Mouse (Mus musculus) hindbrain, embryonic 13.5 days (tissue): ENCODE results near the gene Trim80. TPM values are rescaled to one million over a fixed set of nuclear protein-coding genes. Genes with fewer than 3 reads are reported as not detected.

ENCODE experiments used
- ATAC-seq: fragments of 200-750 bp; cut with Nextera tagmentation; 2 replicates; pipeline ENCODE4 v1.8.0; 2017; ENCODE audit warnings: moderate TSS enrichment; ENCODE audit not compliant: low FRiP score
- H3K27ac ChIP-seq: fragments of 300-500 bp; sonication (generic); 2 replicates; pipeline ENCODE4 v1.5.1; 2015; ENCODE audit warnings: inconsistent platforms, mild to moderate bottlenecking, moderate library complexity
- H3K27me3 ChIP-seq: fragments of 300-500 bp; sonication (generic); 2 replicates; pipeline ENCODE4 v1.6.1; 2015; ENCODE audit warnings: mild to moderate bottlenecking, inconsistent platforms
- H3K36me3 ChIP-seq: fragments of 300-500 bp; sonication (generic); 2 replicates; pipeline ENCODE4 v1.6.1; 2015; ENCODE audit warnings: mild to moderate bottlenecking, inconsistent platforms
- H3K4me1 ChIP-seq: fragments of 300-500 bp; sonication (generic); replicated peaks from 2 replicates; pipeline ENCODE4 v1.6.1; 2015; ENCODE audit warnings: inconsistent platforms
- H3K4me2 ChIP-seq: fragments of 300-500 bp; sonication (generic); 2 replicates; pipeline ENCODE4 v1.6.1; 2015; ENCODE audit warnings: inconsistent platforms, mild to moderate bottlenecking, moderate library complexity
- H3K4me3 ChIP-seq: fragments of 300-500 bp; sonication (generic); 2 replicates; pipeline ENCODE4 v1.5.1; 2015; ENCODE audit warnings: mild to moderate bottlenecking, inconsistent platforms
- H3K9ac ChIP-seq: fragments of 300-500 bp; sonication (generic); 2 replicates; pipeline ENCODE4 v1.6.1; 2015; ENCODE audit warnings: mild to moderate bottlenecking, inconsistent platforms
- H3K9me3 ChIP-seq: fragments of 300-500 bp; sonication (generic); 2 replicates; pipeline ENCODE4 v1.6.1; 2016; ENCODE audit warnings: inconsistent platforms
- WGBS: fragments of 180-500 bp; shearing (Covaris S2); methylation state at CpG from one replicate; pipeline ENCODE4 v1.1.7; 2015; 5-methylcytosine and 5-hydroxymethylcytosine counted together
- polyA plus RNA-seq: library from polyadenylated mRNA; unstranded; fragments of >200 nt; fragmentation: Nextera tagmentation; extraction: Ambion mirVana; gene quantifications from 2 replicates; pipeline ENCODE4 v1.2.1, GENCODE M21; 2015

Gene Trim80
- polyA plus RNA-seq, 1 experiment from 2014 or later: not detected

DNA sequence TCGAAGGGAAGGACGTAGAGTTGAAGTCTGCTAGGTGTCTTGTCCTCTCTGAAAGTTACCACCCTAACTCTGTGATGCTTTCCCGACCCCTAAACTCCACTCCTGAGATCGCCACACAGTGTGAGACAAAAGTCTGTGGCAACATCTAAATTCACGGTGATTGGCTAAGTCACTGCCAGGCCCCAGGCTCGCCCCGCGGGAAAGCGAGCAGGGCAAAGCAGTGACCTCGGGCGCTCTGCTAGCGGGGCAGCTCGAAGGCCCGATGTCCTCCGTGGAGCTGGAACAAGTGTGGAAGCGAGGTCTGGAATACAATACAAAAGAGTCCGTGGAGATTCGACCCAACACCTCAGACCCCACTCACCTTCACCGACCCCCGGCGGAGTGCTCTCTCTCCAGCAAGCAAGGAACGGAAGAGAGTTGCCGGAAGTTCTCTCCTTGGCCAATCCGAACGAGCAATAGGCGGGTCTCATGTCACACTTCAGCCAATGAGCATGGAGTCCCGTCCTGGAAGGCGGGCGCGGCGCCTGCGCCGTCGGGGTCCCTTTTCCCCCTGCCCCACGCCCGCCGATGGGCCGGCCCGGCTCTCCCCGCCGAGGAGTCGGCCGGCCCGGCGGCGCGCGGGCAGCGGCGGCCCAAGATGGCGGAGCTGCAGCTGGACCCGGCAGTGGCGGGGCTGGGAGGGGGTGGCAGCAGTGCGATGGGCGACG lies 20.7 kb upstream of the Trim80 start, which contains the start of the genes Atp5h and Kctd2:
Atp5h (minus strand) TSS at position 432 of the 707 bp plus-strand sequence.
Kctd2 (plus strand) TSS at position 598 of the 707 bp plus-strand sequence.
- H3K4me3 ChIP-seq: peak within 1 kb of the TSS; percentile 90
- no peaks in the 10 kb centered on the region for H3K9me3 ChIP-seq
- peaks cover 44% of the 10 kb centered on the region for H3K4me1 ChIP-seq
- peak within 1 kb of the TSS; percentile 92 for H3K27ac ChIP-seq
- ATAC-seq: peak; percentile 97
- H3K4me2 ChIP-seq: peak within 1 kb of the TSS; percentile 99
- H3K36me3 ChIP-seq: peaks cover 41% of the 10 kb centered on the region
- WGBS: under 1% methylated on average over 55 of the region's 56 CpGs
- H3K9ac ChIP-seq: peak within 1 kb of the TSS; percentile 96
- H3K27me3 ChIP-seq: no peaks in the 10 kb centered on the region

DNA sequence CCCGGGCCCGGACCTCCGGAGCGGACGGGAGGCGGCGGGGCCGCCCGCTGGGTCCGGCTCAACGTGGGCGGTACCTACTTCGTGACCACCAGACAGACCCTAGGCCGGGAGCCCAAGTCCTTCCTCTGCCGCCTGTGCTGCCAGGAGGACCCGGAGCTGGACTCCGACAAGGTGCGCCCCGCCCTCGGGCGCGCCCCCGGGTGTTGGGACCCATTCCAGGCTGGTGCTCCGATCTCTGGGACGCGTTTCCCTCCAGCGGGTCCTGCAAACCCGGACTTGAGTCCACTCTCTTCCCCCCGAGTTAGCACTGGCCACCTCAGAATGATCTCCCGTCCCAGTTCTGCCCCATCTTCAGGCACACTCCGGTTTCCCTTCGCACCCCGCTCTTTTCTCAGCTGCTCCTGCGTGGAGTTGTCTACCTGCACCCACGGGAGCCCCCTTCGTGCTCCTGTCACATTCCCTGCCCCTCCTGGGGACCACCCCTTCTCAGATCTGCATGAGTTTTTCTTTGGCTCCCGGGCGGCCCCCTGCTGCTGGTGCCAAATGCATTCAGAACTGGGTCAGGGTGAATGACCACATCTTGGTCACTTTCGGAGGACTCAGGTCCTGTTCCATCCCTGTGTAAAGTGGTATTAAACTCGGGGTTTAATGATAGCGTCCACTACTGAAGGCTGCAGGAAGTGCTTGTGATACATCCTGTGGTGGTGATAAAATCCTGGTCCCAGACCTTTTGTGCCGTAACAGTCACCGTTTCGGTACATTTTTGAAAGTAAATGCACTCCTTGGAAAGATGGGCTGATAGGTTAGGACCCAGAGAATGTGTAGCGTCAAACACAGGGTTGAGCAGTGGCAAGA lies 19.8 kb upstream of the Trim80 start:
- no peaks in the 10 kb centered on the region for H3K9me3 ChIP-seq
- peak overlapping the region; percentile 99 for H3K4me2 ChIP-seq
- peak overlapping the region; percentile 96 for H3K9ac ChIP-seq
- WGBS: 2% methylated on average over 42 of the region's 45 CpGs
- H3K27me3 ChIP-seq: no peaks in the 10 kb centered on the region
- H3K36me3 ChIP-seq: peaks cover 42% of the 10 kb centered on the region
- peaks cover 44% of the 10 kb centered on the region for H3K4me1 ChIP-seq
- H3K4me3 ChIP-seq: peak overlapping the region; percentile 90
- peak overlapping the region; percentile 92 for H3K27ac ChIP-seq
- peak; percentile 78 for ATAC-seq

DNA sequence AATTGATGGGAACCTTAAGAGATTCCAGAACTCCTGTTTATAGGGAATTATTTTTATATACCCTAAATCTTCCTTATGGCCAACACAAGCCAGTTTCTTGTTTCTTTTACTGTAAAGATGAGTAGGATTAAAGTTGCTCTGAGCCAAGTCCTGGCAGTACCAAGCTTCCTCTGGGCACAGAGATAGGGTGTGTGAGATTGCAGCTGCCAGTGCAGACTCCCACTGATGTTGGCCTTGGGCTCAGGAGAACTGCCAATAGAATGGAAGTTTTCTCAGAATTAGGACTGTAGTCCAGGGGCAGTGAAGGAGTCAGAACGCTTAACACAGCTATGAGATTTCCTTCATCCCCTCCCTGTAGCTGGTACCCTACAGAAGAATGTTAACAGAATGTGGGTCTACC lies 19.0 kb upstream of the Trim80 start:
- H3K4me1 ChIP-seq: peaks cover 44% of the 10 kb centered on the region
- no peaks in the 10 kb centered on the region for H3K9me3 ChIP-seq
- peak overlapping the region; percentile 96; the same call in 1 of the 2 replicates for H3K9ac ChIP-seq
- H3K4me3 ChIP-seq: peak overlapping the region; percentile 90
- ATAC-seq: no peak
- peak overlapping the region; percentile 99 for H3K4me2 ChIP-seq
- no peak overlapping the region for H3K27ac ChIP-seq
- H3K36me3 ChIP-seq: peaks cover 42% of the 10 kb centered on the region
- H3K27me3 ChIP-seq: no peaks in the 10 kb centered on the region
- WGBS: 55% methylated on average over 1 of the region's 1 CpGs

DNA sequence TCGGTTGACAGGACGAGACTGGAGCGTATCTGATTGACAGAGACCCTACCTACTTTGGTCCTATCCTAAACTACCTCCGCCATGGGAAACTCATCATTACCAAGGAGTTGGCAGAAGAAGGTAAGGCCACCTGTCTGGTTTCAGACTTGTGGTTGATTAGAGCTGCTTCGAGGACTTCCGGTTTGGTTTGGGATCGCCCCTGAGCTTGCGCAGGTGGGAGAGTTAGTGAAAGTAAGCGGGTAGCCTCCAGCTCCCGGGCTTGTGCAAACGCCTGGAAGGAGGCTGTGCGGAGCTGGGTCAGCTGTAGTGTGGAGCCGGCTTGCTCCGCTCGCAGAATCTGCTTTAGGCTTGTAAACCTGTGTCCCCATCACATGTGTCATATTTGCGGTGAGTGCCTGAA lies 18.4 kb upstream of the Trim80 start:
- Histone ChIP-seq H3K9me3 (no peaks in the 10 kb centered on the region), H3K36me3 (peaks cover 42% of the 10 kb centered on the region), H3K27ac (no peak overlapping the region), H3K4me2 (no peak overlapping the region), H3K27me3 (no peaks in the 10 kb centered on the region), H3K4me1 (peaks cover 43% of the 10 kb centered on the region), H3K9ac (no peak overlapping the region), H3K4me3 (no peak overlapping the region)
- ATAC-seq: no peak
- WGBS: 91% methylated on average over 16 of the region's 16 CpGs

DNA sequence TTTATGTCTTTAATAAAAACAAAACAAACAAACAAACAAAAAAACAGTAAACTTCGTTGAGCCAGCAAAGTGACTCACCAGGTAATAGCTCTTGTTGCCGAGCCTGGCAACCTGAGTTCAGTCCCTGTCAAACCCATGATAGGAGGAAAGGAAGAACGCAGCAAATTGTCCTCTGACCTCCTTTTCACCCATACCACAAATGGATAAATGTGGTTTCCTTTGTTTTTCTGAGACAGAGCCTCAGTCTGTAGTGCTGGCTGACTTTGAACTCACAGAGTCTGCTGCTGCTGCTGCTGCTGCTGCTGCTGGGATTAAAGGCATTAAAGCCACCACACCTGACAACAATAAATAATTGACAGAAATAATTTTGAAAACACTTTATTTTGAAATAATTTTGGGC lies 17.3 kb upstream of the Trim80 start:
- Histone ChIP-seq H3K4me3 (no peak overlapping the region), H3K4me2 (no peak overlapping the region), H3K27ac (no peak overlapping the region), H3K9ac (no peak overlapping the region), H3K4me1 (peaks cover 44% of the 10 kb centered on the region), H3K27me3 (no peaks in the 10 kb centered on the region), H3K9me3 (no peaks in the 10 kb centered on the region), H3K36me3 (peaks cover 37% of the 10 kb centered on the region)
- 81% methylated on average over 3 of the region's 3 CpGs for WGBS
- no peak for ATAC-seq

DNA sequence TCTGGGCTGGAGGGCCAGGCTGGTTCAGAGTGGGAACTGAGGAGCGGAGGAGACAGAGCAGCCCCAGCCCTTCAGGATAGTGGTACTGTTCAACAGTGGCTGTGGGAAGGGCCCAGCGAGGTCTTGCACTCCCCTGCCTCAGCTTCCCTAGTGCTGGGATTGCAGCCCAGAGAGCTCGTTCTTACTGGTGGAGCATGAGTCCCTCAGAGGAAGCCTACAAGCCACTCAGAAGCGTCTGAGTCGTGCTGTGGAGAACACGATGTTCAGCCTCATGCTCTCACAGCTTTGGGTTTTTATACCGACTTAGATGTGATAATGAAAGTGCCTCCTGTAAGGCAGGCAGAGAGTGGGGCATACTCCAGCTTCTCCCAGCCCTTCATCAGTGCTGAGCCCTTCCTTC lies 15.7 kb upstream of the Trim80 start:
- no peaks in the 10 kb centered on the region for H3K9me3 ChIP-seq
- 88% methylated on average over 7 of the region's 7 CpGs for WGBS
- no peak for ATAC-seq
- H3K4me3 ChIP-seq: no peak overlapping the region
- no peak overlapping the region for H3K27ac ChIP-seq
- H3K9ac ChIP-seq: no peak overlapping the region
- H3K4me1 ChIP-seq: peaks cover 32% of the 10 kb centered on the region
- no peak overlapping the region for H3K4me2 ChIP-seq
- no peaks in the 10 kb centered on the region for H3K27me3 ChIP-seq
- peaks cover 48% of the 10 kb centered on the region for H3K36me3 ChIP-seq

DNA sequence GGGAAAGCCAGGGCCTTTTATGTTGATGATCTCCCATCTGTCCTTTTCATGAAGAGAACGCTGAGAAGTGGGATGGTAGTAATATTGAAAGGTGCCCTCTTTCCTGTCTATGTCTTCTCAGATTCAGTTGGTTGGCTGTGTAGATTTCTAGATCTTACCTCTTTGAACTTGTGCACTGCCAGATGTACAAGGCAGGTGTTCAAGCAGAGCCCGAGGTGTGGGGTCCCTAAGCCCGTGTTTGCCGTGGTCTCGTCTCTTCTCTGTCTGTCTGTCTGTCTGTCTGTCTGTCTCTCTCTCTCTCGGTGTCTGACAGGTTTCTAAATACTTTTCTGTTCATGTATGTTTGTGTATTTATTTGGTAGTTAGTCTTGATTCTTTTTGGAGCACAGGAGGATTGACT lies 14.7 kb upstream of the Trim80 start:
- Histone ChIP-seq H3K27me3 (no peaks in the 10 kb centered on the region), H3K4me1 (peaks cover 30% of the 10 kb centered on the region), H3K9me3 (no peaks in the 10 kb centered on the region), H3K27ac (no peak overlapping the region), H3K9ac (no peak overlapping the region; the same call in 1 of the 2 replicates), H3K36me3 (peaks cover 58% of the 10 kb centered on the region), H3K4me2 (no peak overlapping the region), H3K4me3 (no peak overlapping the region)
- 94% methylated on average over 6 of the region's 6 CpGs for WGBS
- no peak for ATAC-seq

DNA sequence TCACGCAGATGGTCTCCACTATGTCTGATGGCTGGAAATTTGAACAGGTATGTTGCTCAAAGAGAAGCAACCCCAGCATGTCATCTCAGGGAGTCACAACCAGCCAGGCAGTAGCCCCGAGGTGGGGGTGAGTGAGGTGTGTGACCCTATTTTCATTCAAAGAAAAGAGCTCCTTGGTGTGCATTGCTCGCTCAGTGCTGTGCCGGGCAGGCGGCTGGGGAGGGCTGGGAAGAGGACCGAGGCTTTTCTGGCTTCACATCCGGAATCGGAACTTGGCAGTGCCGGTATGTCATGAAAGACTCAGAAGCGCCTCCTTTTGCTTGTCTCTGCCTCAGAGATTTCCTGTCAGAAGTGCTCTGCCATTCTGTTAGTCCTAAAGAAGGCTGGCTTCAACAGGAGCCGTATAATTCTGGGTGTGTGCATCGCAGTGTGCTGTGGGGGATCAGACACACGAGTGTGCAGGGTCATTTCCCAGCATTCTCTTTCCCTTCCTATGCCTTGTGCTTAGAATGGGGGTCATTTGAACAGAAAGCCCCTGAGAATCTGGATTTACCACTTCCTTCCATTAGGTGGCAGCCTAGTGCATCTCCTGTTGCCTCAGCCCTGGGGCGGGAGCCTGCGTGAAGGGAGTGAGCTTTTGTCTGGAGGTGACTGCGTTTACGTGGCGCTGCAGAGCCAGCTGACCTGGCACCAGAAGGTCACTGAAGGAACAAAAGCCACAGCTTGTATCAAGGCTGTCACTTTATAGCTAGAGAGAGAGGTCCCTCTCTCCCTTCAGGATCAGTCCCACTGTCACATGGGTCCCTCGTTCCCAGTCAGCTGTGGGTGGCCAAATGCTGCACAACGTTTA lies 12.6 kb upstream of the Trim80 start:
- Histone ChIP-seq H3K4me3 (no peak overlapping the region), H3K4me2 (peak overlapping the region; percentile 36), H3K27ac (peak overlapping the region; percentile 63), H3K9ac (peak overlapping the region; percentile 39; the same call in 1 of the 2 replicates), H3K36me3 (peaks cover 78% of the 10 kb centered on the region), H3K9me3 (no peaks in the 10 kb centered on the region), H3K27me3 (no peaks in the 10 kb centered on the region), H3K4me1 (peaks cover 11% of the 10 kb centered on the region)
- 33% methylated on average over 20 of the region's 20 CpGs for WGBS
- peak; percentile 71 for ATAC-seq

DNA sequence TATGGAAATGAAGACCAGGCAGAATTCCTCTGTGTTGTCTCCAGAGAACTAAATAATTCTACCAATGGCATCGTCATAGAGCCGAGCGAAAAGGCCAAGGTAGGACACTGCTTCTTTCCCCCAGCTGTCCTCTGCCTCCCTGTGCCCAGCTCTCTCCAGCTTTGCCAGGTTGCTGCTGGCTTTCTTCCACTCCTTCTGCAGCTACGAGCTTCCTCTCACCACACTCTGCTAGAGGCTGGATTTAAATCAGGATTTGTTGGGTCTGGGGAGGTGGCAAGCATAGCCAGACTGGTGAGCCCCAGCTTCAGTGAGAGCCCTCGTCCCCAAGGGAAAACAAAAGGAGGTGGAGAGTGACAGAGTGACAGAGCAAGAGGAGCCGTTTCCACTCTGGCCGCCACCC lies 11.0 kb upstream of the Trim80 start:
- Histone ChIP-seq H3K4me1 (peaks cover 11% of the 10 kb centered on the region), H3K27me3 (no peaks in the 10 kb centered on the region), H3K9ac (no peak overlapping the region), H3K36me3 (peaks cover 79% of the 10 kb centered on the region), H3K27ac (no peak overlapping the region), H3K4me2 (no peak overlapping the region), H3K9me3 (no peaks in the 10 kb centered on the region), H3K4me3 (no peak overlapping the region)
- 89% methylated on average over 7 of the region's 7 CpGs for WGBS
- no peak for ATAC-seq

DNA sequence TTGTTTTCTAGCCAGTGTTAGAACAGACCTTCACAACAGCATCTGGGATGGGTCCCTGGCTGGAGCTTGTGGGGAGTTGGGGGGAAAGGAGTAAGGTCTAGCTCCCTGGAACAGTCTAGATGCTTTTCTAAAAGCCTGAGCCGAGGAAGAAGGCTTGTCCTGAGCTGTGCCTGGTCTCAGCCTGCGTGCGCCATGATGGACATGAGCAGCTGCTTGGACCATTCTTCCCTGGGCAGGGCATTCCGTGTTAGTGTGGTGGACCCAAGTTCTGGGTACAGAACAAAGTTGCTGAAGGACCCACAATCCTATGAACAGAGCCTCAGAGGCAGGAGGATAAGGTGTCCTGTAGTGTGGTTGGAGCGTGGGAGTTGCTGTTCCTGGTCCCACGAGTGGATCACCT lies 9.8 kb upstream of the Trim80 start:
- Histone ChIP-seq H3K4me2 (no peak overlapping the region), H3K27ac (no peak overlapping the region), H3K36me3 (peaks cover 66% of the 10 kb centered on the region), H3K4me1 (peaks cover 16% of the 10 kb centered on the region), H3K9me3 (no peaks in the 10 kb centered on the region), H3K9ac (no peak overlapping the region), H3K27me3 (peaks cover 9% of the 10 kb centered on the region), H3K4me3 (no peak overlapping the region)
- 93% methylated on average over 6 of the region's 6 CpGs for WGBS
- ATAC-seq: no peak

DNA sequence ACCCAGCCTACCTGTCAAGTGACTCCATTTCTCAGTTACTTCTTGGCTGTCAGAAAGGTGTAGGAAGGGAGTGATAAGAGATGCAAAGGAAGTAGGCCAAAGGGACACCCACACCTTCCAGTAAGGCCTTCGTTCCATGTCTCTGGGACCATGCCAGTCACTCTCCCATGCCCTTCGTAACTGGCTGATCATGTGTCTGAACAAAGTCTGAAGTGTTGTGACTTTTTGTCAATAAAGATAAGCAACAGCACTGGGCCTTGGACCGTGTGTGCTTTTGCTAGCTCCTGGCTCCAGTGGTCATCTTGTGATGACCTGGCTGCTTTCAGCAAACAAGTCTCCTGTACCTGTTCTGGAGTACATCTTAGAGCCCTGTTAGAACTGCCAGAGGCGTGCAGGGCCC lies 7.5 kb upstream of the Trim80 start:
- Histone ChIP-seq H3K9ac (no peak overlapping the region), H3K27me3 (peaks cover 9% of the 10 kb centered on the region), H3K36me3 (peaks cover 46% of the 10 kb centered on the region), H3K4me1 (peaks cover 18% of the 10 kb centered on the region), H3K4me3 (no peak overlapping the region), H3K27ac (no peak overlapping the region), H3K4me2 (no peak overlapping the region), H3K9me3 (no peaks in the 10 kb centered on the region)
- WGBS: 86% methylated on average over 4 of the region's 4 CpGs
- ATAC-seq: no peak

DNA sequence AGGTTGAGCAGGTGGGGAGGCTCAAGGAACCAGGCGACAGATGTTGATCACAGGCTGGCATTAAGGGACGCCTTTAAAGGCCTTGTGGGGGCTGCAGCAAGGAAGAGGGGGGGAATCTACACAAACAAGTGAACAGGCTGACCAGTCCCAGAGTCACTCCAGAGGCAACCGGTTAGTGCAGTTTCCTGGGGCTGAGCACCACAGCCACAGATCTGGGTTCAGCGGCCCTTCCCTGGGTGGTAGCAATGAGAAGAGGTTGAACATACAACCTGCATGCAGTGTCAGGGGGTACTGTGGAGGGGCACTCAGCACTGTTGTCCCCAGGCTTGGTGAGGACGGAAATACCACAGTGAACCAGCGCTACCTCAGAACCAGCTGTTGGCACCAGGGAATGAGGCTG lies 7.0 kb upstream of the Trim80 start:
- H3K27me3 ChIP-seq: peaks cover 9% of the 10 kb centered on the region
- no peak overlapping the region for H3K27ac ChIP-seq
- peaks cover 46% of the 10 kb centered on the region for H3K36me3 ChIP-seq
- no peak overlapping the region for H3K4me2 ChIP-seq
- peaks cover 14% of the 10 kb centered on the region for H3K4me1 ChIP-seq
- H3K9me3 ChIP-seq: no peaks in the 10 kb centered on the region
- no peak for ATAC-seq
- no peak overlapping the region for H3K9ac ChIP-seq
- H3K4me3 ChIP-seq: no peak overlapping the region
- 83% methylated on average over 6 of the region's 6 CpGs for WGBS
